Mouse (Mus musculus): ENCODE data around the gene Tbl1x. TPM values are rescaled to one million over a fixed set of nuclear protein-coding genes. Genes with fewer than 3 reads are reported as not detected.
"Not testable (repeated sequence)": the region's sequence is repeated elsewhere in the genome, so short reads cannot be mapped to it uniquely, and the experiment has no call there.

Gene Tbl1x
- polyA plus RNA-seq, 1 experiment from 2014 or later = 82.8 TPM

DNA sequence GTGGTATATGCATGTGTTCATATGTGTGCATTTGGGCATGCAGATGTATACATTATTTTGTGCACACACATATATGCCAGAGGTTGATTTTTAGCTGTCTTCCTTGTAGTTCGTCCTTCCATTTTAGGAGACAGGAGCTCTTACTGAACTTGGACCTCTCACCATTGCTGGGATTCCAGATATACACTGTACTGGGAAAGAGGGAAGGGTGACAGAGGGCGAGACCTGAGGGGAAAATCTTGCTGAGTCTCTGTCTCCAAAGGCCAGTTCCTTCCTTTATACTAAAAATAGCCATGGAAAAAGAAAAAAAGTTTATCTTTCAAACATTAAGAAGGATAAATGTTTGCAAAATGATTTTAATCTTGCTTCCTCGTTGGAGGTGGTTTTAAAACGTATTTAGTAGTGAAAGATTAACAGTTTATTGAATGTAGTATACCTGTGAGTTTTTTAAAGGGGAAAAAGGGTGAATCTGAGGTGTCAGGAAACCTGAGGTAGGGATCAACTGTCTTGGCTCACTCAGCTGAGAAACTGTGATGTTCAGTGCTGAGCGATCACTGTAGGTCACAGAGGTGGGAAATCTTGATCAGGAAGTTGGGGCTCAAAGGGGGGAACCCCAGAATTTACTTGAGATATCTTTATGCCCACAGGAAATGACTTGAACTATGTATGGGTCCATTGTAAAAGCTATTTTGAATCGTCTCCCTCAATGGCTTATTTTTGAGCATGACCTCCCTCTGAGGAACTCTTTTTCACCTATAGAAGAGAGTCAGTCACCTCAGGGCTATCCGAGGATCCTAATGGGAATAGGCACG, 6.7 kb downstream of the Tbl1x start:
- no peak overlapping the region for H3K27ac ChIP-seq (ENCODE audit: low read depth)
- DNase-seq = no peak
- H3K9me3 ChIP-seq (ENCODE audit: low read depth, low read length) = no peaks in the 10 kb centered on the region
- no peak for TF ChIP-seq CTCF (IDR thresholded peaks at IDR 0.05; ENCODE audit: low read depth)
- no peak for ATAC-seq (ENCODE audit: insufficient read depth)
- H3K4me1 ChIP-seq (ENCODE audit: insufficient read depth) = no peaks in the 10 kb centered on the region
- H3K36me3 ChIP-seq (ENCODE audit: insufficient read depth) = no peaks in the 10 kb centered on the region
- no peaks in the 10 kb centered on the region for H3K27me3 ChIP-seq (ENCODE audit: insufficient read depth, low read length)
- 36% methylated on average over 8 of the region's 8 CpGs for WGBS
- H3K9ac ChIP-seq = no peak overlapping the region
- no peak overlapping the region for H3K4me3 ChIP-seq (ENCODE audit: low read depth, low read length)
- no peak overlapping the region for H3K4me2 ChIP-seq

DNA sequence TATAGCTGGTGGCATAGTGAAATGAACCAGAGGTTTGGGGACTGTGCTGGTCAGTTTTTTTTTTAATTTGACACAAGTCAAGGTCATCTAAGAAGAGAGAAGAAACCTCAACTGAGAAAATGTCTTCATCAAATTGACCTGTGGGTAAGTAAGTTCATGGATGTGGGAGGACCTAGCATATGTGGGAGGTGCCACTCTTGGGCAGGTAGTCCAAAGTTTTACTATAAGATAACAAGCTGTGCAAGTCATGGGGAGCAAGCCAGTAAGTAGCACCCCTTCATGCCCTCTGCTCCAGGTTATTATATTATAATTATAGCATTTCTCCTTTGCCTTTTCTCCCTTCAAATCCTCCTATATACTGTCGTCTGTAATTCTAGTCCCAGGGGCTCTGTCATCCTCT, 8.1 kb downstream of the Tbl1x start:
- ATAC-seq (ENCODE audit: insufficient read depth) = no peak
- DNase-seq = no peak
- H3K4me2 ChIP-seq = no peak overlapping the region
- no peak overlapping the region for H3K4me3 ChIP-seq (ENCODE audit: low read depth, low read length)
- WGBS = 50% methylated on average over 1 of the region's 1 CpGs
- H3K36me3 ChIP-seq (ENCODE audit: insufficient read depth) = no peaks in the 10 kb centered on the region
- TF ChIP-seq CTCF (IDR thresholded peaks at IDR 0.05; ENCODE audit: low read depth) = no peak
- H3K9me3 ChIP-seq (ENCODE audit: low read depth, low read length) = no peaks in the 10 kb centered on the region
- no peaks in the 10 kb centered on the region for H3K27me3 ChIP-seq (ENCODE audit: insufficient read depth, low read length)
- H3K4me1 ChIP-seq (ENCODE audit: insufficient read depth) = no peaks in the 10 kb centered on the region
- no peak overlapping the region for H3K27ac ChIP-seq (ENCODE audit: low read depth)
- no peak overlapping the region for H3K9ac ChIP-seq

DNA sequence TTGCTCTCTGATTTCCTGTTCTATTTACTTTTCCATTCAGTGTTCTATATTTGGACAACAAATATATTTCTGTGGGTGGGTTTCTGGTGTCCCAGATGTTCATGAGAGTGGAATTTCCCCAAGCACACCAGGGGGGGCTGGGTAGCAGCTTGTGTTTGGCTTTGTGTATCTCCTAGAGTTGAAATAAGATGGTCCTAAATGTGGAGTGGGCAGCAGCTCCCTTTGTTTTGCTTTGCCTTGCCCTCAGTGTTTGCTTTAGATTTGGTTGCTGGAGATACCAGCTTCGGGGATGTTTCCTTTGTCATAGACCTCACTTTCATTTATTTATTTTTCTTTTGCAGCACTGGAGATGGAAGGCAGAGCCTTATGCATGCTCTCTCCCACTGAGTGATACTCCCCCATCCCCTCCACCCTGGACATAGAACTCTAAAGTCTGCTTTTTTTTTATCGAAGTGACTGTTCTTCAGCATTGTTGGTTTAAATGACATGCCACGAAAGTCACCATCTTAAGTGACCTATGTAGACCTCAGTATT, 12.1 kb downstream of the Tbl1x start:
- Histone ChIP-seq H3K4me2 (no peak overlapping the region), H3K36me3 (ENCODE audit: insufficient read depth) (no peaks in the 10 kb centered on the region), H3K4me1 (ENCODE audit: insufficient read depth) (no peaks in the 10 kb centered on the region), H3K9me3 (ENCODE audit: low read depth, low read length) (no peaks in the 10 kb centered on the region), H3K27me3 (ENCODE audit: insufficient read depth, low read length) (no peaks in the 10 kb centered on the region), H3K4me3 (ENCODE audit: low read depth, low read length) (no peak overlapping the region), H3K9ac (no peak overlapping the region), H3K27ac (ENCODE audit: low read depth) (no peak overlapping the region)
- DNase-seq = no peak
- WGBS = 26% methylated on average over 3 of the region's 3 CpGs
- TF ChIP-seq CTCF (IDR thresholded peaks at IDR 0.05; ENCODE audit: low read depth) = no peak
- no peak for ATAC-seq (ENCODE audit: insufficient read depth)

DNA sequence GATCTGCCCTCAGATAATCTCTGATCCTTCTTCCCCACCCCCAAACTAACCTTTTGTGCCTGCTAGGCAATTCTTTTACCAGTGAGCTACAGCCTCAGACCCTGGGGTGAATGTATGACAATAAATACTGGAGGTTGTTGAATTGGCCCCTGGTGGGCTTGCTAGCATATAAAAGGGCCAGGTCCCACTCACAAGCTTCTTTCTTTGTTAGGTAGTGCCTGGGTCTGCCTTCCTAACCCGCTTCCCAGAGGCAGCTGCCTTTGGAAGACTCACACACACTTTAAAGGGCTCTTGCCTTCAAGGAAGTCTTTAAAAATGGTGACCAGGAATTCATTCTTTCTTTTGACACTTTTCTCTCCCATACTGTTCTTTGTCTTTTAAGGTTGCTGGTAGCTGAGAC, 14.4 kb downstream of the Tbl1x start:
- Histone ChIP-seq H3K9me3 (ENCODE audit: low read depth, low read length) (no peaks in the 10 kb centered on the region), H3K4me1 (ENCODE audit: insufficient read depth) (no peaks in the 10 kb centered on the region), H3K36me3 (ENCODE audit: insufficient read depth) (no peaks in the 10 kb centered on the region), H3K4me2 (no peak overlapping the region), H3K9ac (no peak overlapping the region), H3K4me3 (ENCODE audit: low read depth, low read length) (no peak overlapping the region), H3K27me3 (ENCODE audit: insufficient read depth, low read length) (no peaks in the 10 kb centered on the region), H3K27ac (ENCODE audit: low read depth) (no peak overlapping the region)
- DNase-seq (no peak), ATAC-seq (ENCODE audit: insufficient read depth) (no peak)
- WGBS = 47% methylated on average over 1 of the region's 1 CpGs
- no peak for TF ChIP-seq CTCF (IDR thresholded peaks at IDR 0.05; ENCODE audit: low read depth)

DNA sequence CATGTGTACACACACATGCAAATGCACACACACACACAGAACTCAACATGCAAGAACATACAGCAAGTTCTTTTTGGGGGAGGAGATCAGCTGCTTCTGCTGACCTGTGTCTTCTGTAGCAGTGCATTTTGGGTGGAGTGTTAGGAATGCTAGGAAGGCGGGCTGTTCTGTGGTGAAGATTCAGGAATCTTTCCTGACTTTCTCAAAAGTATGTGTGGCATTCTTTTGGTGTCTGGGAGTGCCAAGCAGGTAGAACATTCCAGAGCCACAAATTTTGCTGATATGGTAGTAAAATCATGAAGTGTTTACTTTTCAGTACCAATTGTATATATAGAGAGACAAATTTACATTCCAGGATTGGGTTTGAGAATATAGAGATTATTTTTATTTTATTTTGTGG, 17.6 kb downstream of the Tbl1x start:
- Histone ChIP-seq H3K4me2 (no peak overlapping the region), H3K4me3 (ENCODE audit: low read depth, low read length) (no peak overlapping the region), H3K27ac (ENCODE audit: low read depth) (no peak overlapping the region), H3K27me3 (ENCODE audit: insufficient read depth, low read length) (no peaks in the 10 kb centered on the region), H3K9me3 (ENCODE audit: low read depth, low read length) (no peaks in the 10 kb centered on the region), H3K4me1 (ENCODE audit: insufficient read depth) (no peaks in the 10 kb centered on the region), H3K36me3 (ENCODE audit: insufficient read depth) (no peaks in the 10 kb centered on the region), H3K9ac (no peak overlapping the region)
- no peak for ATAC-seq (ENCODE audit: insufficient read depth)
- WGBS = 62% methylated on average over 1 of the region's 1 CpGs
- TF ChIP-seq CTCF (IDR thresholded peaks at IDR 0.05; ENCODE audit: low read depth) = no peak
- DNase-seq = no peak

DNA sequence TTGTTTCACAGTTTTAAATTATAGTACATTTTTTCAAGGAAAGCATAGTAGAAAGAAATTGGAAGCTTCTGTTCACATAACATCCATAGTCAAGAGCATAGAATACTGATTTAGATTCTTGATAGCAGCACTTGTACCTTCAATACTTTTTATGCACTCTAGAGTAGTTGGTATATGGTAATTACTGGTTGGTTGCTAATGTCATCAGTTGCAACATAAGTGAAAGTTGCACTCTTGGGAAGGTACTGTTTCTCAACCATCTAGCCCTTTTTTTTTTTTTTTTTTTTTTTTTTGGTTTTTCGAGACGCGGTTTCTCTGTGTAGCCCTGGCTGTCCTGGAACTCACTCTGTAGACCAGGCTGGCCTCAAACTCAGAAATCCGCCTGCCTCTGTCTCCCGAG, 20.2 kb downstream of the Tbl1x start:
- no peak for TF ChIP-seq CTCF (IDR thresholded peaks at IDR 0.05; ENCODE audit: low read depth)
- DNase-seq (no peak), ATAC-seq (ENCODE audit: insufficient read depth) (no peak)
- Histone ChIP-seq H3K27ac (ENCODE audit: low read depth) (no peak overlapping the region), H3K4me3 (ENCODE audit: low read depth, low read length) (no peak overlapping the region), H3K36me3 (ENCODE audit: insufficient read depth) (no peaks in the 10 kb centered on the region), H3K9ac (no peak overlapping the region), H3K4me2 (no peak overlapping the region), H3K27me3 (ENCODE audit: insufficient read depth, low read length) (no peaks in the 10 kb centered on the region), H3K9me3 (ENCODE audit: low read depth, low read length) (no peaks in the 10 kb centered on the region), H3K4me1 (ENCODE audit: insufficient read depth) (no peaks in the 10 kb centered on the region)
- WGBS = 88% methylated on average over 2 of the region's 5 CpGs

DNA sequence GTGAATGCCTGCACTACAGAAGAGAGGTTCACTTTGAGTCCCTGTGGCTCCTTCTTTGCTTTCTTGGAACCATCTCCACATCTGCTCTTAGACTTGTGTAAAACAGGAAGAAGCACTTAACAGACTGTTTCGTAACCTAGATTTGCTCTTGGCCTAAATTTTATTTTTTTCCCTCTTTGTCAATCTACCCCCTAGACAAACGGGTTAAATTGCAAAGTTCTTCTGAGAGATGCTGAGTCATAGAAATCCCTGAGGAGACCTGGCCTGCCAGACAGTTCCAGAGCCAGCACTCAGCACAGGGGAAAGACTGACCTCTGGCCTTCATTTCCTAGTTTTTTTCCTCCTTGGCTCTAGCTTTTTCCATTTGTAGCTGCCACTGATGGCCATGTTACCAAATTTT, 23.1 kb downstream of the Tbl1x start:
- Histone ChIP-seq H3K27ac (ENCODE audit: low read depth) (no peak overlapping the region), H3K4me2 (no peak overlapping the region), H3K36me3 (ENCODE audit: insufficient read depth) (no peaks in the 10 kb centered on the region), H3K4me3 (ENCODE audit: low read depth, low read length) (no peak overlapping the region), H3K27me3 (ENCODE audit: insufficient read depth, low read length) (no peaks in the 10 kb centered on the region), H3K9me3 (ENCODE audit: low read depth, low read length) (no peaks in the 10 kb centered on the region), H3K4me1 (ENCODE audit: insufficient read depth) (no peaks in the 10 kb centered on the region), H3K9ac (no peak overlapping the region)
- TF ChIP-seq CTCF (IDR thresholded peaks at IDR 0.05; ENCODE audit: low read depth) = no peak
- 56% methylated on average over 2 of the region's 2 CpGs for WGBS
- no peak for DNase-seq
- ATAC-seq (ENCODE audit: insufficient read depth) = no peak

DNA sequence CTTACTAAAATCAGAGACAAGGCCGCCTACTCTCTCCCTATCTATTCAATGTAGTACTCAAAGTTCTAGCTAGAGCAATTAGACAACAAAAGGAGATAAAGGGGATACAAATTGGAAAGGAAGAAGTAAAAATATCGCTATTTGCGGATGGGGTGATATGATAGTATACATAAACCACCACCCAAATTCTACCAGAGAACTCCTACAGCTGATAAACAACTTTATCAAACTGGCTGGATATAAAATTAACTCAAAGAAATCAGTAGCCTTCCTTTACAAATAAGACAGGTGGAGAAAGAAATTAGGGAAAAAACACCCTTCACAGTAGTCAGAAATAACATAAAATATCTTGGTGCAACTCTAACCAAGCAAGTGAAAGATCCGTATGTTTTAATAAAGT, 29.0 kb downstream of the Tbl1x start:
- not testable (repeated sequence) for H3K9me3 ChIP-seq (ENCODE audit: low read depth, low read length); H3K4me3 ChIP-seq (ENCODE audit: low read depth, low read length); ATAC-seq (ENCODE audit: insufficient read depth); H3K36me3 ChIP-seq (ENCODE audit: insufficient read depth); H3K4me1 ChIP-seq (ENCODE audit: insufficient read depth); H3K4me2 ChIP-seq; H3K27me3 ChIP-seq (ENCODE audit: insufficient read depth, low read length); H3K27ac ChIP-seq (ENCODE audit: low read depth); DNase-seq; H3K9ac ChIP-seq
- WGBS = 83% methylated on average over 4 of the region's 4 CpGs
